Comparison of ENCODE assay signal across 8 mouse cellular contexts in genomic region chr6:119924235-119925005, GRCm38 (mm10). TPM values are rescaled to one million over a fixed set of nuclear protein-coding genes. Genes with fewer than 3 reads are reported as not detected.
DNase-seq lines count a peak whose midpoint lies in the region; ATAC-seq lines count a peak whose summit lies in the region.

No protein-coding gene starts in this region.

- intact Hi-C loops in gastrocnemius, postnatal 14 days (cut with DNase I; ENCODE audit: low total_unique reads) = loop anchor here (5.0 kb wide), 1 partner anchor 132 kb away; no protein-coding TSS in a partner anchor

- DNase-seq in gastrocnemius, adult 18-20 months (ENCODE audit: low spot score) = peak; percentile 35
- DNase-seq in gastrocnemius, postnatal 14 days = no peak
- DNase-seq in right cerebral cortex, adult 18-20 months = peak; percentile 51
- no peak for DNase-seq in right cerebral cortex, postnatal 14 days
- DNase-seq in induced T-regulatory cell, adult 2 months (ENCODE audit: low read depth) = peak; percentile 41
- DNase-seq in retina, postnatal 1 day = peak; percentile 30
- DNase-seq in gastrocnemius, adult 8-10 months (ENCODE audit: low spot score in 2 of 2) = no peak

- ATAC-seq in activated CD4-positive, CD25-positive, alpha-beta regulatory T cell, adult 4 months = no peak

RNA-seq across cellular contexts. Expression of gene Rad52, which starts 21.9 kb away (rescaled TPM):
- 10 to 100 TPM; 12.4 to 14.7 TPM for total RNA-seq in gastrocnemius, adult 18-20 months (2021)
- 10 to 100 TPM; 11.3 to 11.5 TPM for total RNA-seq in gastrocnemius, postnatal 14 days (2021)
- total RNA-seq in gastrocnemius, adult 8-10 months (2022) = 10 to 100 TPM; 10.5 to 15.8 (median 11.5) TPM
- polyA plus RNA-seq in activated CD4-positive, CD25-positive, alpha-beta regulatory T cell, adult 4 months (2017; shearing (Covaris generic)) = 10 to 100 TPM; 50.5 to 53.0 TPM

Comparison
In these comparisons a context has a peak if more than half of its experiments do, and no peak if none do; other contexts are left out.
1. DNase-seq: peak in gastrocnemius, adult 18-20 months (single experiment), right cerebral cortex, adult 18-20 months (single experiment), induced T-regulatory cell, adult 2 months (single experiment) and retina, postnatal 1 day (single experiment); none in gastrocnemius, postnatal 14 days (single experiment), right cerebral cortex, postnatal 14 days (single experiment) and gastrocnemius, adult 8-10 months (0 of 2).